Mouse (Mus musculus) lung, adult 2 months (tissue): ENCODE measurements around the gene Tnfaip1.

ENCODE experiments used
- CTCF ChIP-seq: fragments of 200-500 bp; IDR thresholded peaks from 2 replicates; pipeline ENCODE4 v1.5.1; 2011; ENCODE audit warnings: mild to moderate bottlenecking, low read length, control low read depth; ENCODE audit not compliant: insufficient read depth
- POLR2A ChIP-seq: fragments of 200-500 bp; IDR thresholded peaks from 2 replicates; pipeline ENCODE4 v1.6.1; 2011; ENCODE audit warnings: low read depth, mild to moderate bottlenecking, control low read depth, low read length, borderline replicate concordance; ENCODE audit errors: extremely low read depth

DNA sequence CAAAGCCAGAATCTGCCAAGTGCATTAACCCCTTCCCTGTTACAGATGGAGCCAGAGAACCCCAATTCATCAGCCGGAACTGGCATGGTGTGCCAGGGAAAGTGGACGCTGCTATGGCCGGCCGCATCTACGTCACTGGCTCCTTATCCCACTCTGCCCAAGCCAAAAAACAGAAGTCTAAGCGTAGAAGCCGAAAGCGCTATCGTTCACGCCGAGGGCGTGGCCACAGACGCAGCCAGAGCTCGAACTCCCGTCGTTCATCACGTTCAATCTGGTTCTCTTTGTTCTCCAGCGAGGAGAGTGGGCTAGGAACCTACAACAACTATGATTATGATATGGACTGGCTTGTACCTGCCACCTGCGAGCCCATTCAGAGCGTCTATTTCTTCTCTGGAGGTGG, 34.6 kb downstream of the Tnfaip1 start:
- TF ChIP-seq CTCF (no peak), POLR2A (no peak)
